Mouse (Mus musculus): ENCODE data around the gene Ptpn1. TPM values are rescaled to one million over a fixed set of nuclear protein-coding genes. Genes with fewer than 3 reads are reported as not detected.

Gene Ptpn1
- polyA plus RNA-seq, 1 experiment from 2014 or later, result 57.4 TPM

DNA sequence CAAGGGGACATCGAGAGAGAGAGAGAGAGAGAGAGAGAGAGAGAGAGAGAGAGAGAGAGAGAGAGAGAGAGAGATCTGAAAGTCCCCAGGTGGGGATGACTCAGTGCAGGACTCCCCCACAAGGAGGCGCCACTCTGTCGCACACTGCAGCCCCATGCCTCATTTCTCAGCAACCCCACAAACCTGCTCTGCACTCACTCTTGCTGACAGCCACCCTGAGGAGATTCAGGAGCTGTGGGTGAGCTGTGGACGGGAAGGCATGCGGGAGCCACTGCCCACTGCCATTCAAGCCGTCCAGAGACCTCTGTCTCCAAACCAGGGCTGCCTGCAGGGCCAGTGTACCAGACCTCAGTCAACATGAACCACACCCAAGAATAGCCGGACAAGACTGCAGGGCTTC, 54.9 kb downstream of the Ptpn1 start:
- no peak for ATAC-seq (replicated peaks; ENCODE audit: low FRiP score)
- peaks cover 10% of the 10 kb centered on the region for H3K27me3 ChIP-seq
- no peaks in the 10 kb centered on the region for H3K9me3 ChIP-seq (replicated peaks)
- H3K4me2 ChIP-seq, result 0 out of 2 replicates have a peak overlapping the region, but pooled peaks have one; percentile 7
- H3K27ac ChIP-seq, result no peak overlapping the region
- H3K9ac ChIP-seq, result no peak overlapping the region
- peaks cover 22% of the 10 kb centered on the region for H3K4me1 ChIP-seq
- WGBS, result 21% methylated on average over 7 of the region's 7 CpGs
- H3K4me3 ChIP-seq (replicated peaks), result no peak overlapping the region
- H3K36me3 ChIP-seq, result no peaks in the 10 kb centered on the region

- Histone ChIP-seq H3K36me3 (no peaks in the 10 kb centered on the region), H3K4me1 (peaks cover 22% of the 10 kb centered on the region), H3K9me3 (replicated peaks) (no peaks in the 10 kb centered on the region), H3K27me3 (peaks cover 10% of the 10 kb centered on the region), H3K27ac (no peak overlapping the region), H3K4me2 (no peak overlapping the region), H3K4me3 (replicated peaks) (no peak overlapping the region), H3K9ac (no peak overlapping the region)
- no peak for ATAC-seq (replicated peaks; ENCODE audit: low FRiP score)
- 61% methylated on average over 12 of the region's 12 CpGs for WGBS
Observed at GRCm38 (mm10) chr2:167987640-167988039, 55.8 kb downstream of the Ptpn1 start.

- Histone ChIP-seq H3K4me1 (peaks cover 22% of the 10 kb centered on the region), H3K9me3 (replicated peaks) (no peaks in the 10 kb centered on the region), H3K27me3 (peaks cover 10% of the 10 kb centered on the region), H3K9ac (no peak overlapping the region), H3K4me3 (replicated peaks) (no peak overlapping the region), H3K4me2 (no peak overlapping the region), H3K27ac (no peak overlapping the region), H3K36me3 (no peaks in the 10 kb centered on the region)
- WGBS, result 70% methylated on average over 14 of the region's 14 CpGs
- ATAC-seq (replicated peaks; ENCODE audit: low FRiP score), result no peak
Observed at GRCm38 (mm10) chr2:167989310-167989709, 57.5 kb downstream of the Ptpn1 start.

- Histone ChIP-seq H3K9ac (no peak overlapping the region), H3K4me2 (no peak overlapping the region)
Observed at GRCm38 (mm10) chr2:167993260-167993659, 61.4 kb downstream of the Ptpn1 start.

DNA sequence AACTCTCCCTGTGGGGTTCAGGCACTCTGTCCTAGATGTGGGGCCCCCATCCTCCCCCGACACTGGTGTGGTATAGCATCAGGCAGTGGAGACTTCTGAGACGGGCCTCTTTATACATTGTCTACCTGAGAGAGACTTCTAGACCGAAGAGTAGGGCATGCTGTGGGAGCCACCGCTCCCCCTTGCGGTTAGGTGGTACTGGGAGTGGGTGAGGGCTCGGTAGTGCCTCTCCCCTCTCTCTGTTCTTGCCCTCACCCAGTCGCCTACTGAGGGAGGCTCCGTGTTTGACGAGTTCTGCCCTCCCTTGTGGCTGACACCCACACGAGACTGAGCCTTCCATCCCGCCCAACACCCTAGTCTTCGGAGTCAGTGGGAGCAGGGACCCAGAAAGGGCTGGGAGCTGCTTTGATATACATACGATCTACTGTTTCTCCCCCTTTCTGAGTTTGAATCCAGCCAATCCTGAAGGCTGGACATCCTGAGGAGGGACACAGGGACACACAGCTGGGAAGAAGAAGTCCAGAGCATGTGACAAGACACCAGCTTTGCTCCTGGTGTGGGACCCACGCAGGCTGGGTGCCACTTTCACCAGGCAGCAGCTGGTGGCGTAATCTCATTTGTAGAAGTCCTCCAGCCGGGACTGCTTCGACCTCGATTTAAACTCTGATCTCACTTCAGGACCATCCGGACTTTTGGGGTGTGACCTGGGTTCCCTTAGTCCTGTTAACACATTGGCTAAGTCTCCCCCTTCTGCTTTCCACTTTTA, 64.2 kb downstream of the Ptpn1 start:
- 51% methylated on average over 19 of the region's 19 CpGs for WGBS
- H3K4me3 ChIP-seq (replicated peaks), result no peak overlapping the region
- H3K4me1 ChIP-seq, result no peaks in the 10 kb centered on the region
- peaks cover 4% of the 10 kb centered on the region; the same call in 1 of the 2 replicates for H3K9me3 ChIP-seq (replicated peaks)
- H3K4me2 ChIP-seq, result no peak overlapping the region
- H3K27ac ChIP-seq, result no peak overlapping the region
- H3K27me3 ChIP-seq, result no peaks in the 10 kb centered on the region
- H3K9ac ChIP-seq, result no peak overlapping the region
- no peak for ATAC-seq (replicated peaks; ENCODE audit: low FRiP score)
- no peaks in the 10 kb centered on the region for H3K36me3 ChIP-seq

More at GRCm38 (mm10) chr2:167993260-167993659, 61.4 kb downstream of the Ptpn1 start:
- Histone ChIP-seq H3K9me3 (replicated peaks) (no peaks in the 10 kb centered on the region), H3K27me3 (no peaks in the 10 kb centered on the region), H3K27ac (no peak overlapping the region), H3K36me3 (no peaks in the 10 kb centered on the region), H3K4me3 (replicated peaks) (no peak overlapping the region), H3K4me1 (peaks cover 8% of the 10 kb centered on the region; the same call in 1 of the 2 replicates)
- WGBS, result 59% methylated on average over 13 of the region's 13 CpGs
- no peak for ATAC-seq (replicated peaks; ENCODE audit: low FRiP score)

DNA sequence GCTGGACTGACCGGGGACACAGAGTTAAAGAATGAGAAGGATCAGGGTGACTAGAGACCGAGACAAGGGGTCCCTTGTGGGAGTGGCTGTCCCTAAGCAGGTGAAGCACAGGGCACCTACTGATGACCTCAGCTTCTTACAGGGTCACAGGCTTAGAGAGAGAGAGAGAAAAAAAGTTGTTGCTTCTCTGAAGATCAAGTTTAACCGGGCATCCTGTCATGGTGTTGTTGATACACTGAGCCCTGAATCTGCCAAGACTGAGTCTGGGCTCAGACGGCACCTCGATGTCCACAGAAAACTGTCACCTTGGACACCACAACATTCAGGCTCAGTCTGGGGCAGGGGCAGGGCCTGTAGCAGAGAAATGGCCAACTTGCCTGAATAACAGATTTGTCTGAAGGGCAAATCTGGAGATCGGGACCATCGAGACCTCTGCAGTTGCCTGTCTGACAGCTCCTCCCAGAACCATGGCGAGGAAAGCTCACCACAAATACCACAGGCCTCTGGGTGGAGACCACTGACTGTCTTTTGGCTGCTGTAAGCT, 64.9 kb downstream of the Ptpn1 start:
- H3K4me3 ChIP-seq (replicated peaks), result no peak overlapping the region
- H3K27me3 ChIP-seq, result no peaks in the 10 kb centered on the region
- no peak overlapping the region for H3K9ac ChIP-seq
- 48% methylated on average over 8 of the region's 8 CpGs for WGBS
- H3K9me3 ChIP-seq (replicated peaks), result peaks cover 4% of the 10 kb centered on the region; the same call in 1 of the 2 replicates
- H3K36me3 ChIP-seq, result no peaks in the 10 kb centered on the region
- ATAC-seq (replicated peaks; ENCODE audit: low FRiP score), result no peak
- H3K4me1 ChIP-seq, result no peaks in the 10 kb centered on the region
- H3K4me2 ChIP-seq, result no peak overlapping the region
- H3K27ac ChIP-seq, result no peak overlapping the region

DNA sequence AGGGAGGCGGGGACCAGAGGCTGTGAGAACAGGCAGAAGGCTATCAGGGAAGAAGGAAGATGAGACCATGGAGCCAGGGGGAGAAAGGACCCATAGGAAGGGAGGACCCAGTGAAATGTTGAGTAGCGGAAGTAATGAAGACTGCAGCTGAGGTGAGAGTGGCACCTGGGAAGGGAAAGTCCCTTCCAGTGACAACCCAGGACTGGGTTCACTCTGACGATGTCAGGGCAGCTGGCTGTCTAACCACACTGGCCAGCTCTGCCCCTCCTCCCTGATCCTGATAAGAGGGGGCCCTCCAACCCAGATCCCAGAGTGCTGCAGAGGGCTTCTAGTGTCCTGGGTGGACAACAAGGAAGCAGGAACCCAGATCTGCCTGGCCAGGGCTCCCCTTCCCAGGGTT, 65.7 kb downstream of the Ptpn1 start:
- no peak overlapping the region for H3K4me2 ChIP-seq
- H3K27ac ChIP-seq, result no peak overlapping the region
- ATAC-seq (replicated peaks; ENCODE audit: low FRiP score), result no peak
- 67% methylated on average over 3 of the region's 3 CpGs for WGBS
- H3K9me3 ChIP-seq (replicated peaks), result peaks cover 4% of the 10 kb centered on the region; the same call in 1 of the 2 replicates
- H3K27me3 ChIP-seq, result no peaks in the 10 kb centered on the region
- no peak overlapping the region for H3K9ac ChIP-seq
- 0 out of 2 replicates have a peak, but pooled peaks cover 2% of the 10 kb centered on the region for H3K4me1 ChIP-seq
- no peaks in the 10 kb centered on the region for H3K36me3 ChIP-seq
- H3K4me3 ChIP-seq (replicated peaks), result no peak overlapping the region

DNA sequence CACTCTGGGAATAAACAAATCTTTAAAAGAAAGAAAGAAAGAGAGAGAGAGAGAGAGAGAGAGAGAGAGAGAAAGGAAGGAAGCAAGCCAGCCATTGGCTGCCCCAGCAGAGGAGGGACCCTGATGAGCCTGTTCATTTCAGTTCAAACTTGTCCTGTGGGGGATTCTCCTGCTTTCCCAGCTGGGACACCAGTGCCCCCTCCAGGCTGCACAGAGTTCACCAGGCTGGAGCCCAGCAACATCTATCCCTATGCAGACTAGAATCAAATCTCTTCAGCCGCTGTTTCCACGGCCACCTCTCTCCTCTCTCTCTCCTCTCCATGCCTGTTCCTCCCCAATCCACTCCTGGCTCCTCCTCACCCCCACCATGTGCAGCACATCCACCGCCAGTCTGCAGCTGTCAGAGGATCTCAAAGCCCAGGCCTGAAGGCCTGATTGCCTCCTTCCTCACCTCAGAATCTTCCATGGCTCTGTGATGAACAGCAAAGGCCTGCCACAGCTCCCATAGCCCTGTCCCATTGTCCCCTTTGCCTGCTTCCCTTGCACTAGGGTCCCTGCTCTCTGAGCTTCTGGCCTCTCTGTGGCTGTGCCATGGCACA, 67.4 kb downstream of the Ptpn1 start:
- no peak for ATAC-seq (replicated peaks; ENCODE audit: low FRiP score)
- WGBS, result 72% methylated on average over 3 of the region's 3 CpGs
- no peak overlapping the region for H3K9ac ChIP-seq
- no peak overlapping the region for H3K27ac ChIP-seq
- no peak overlapping the region for H3K4me2 ChIP-seq
- H3K4me1 ChIP-seq, result peaks cover 17% of the 10 kb centered on the region; the same call in 1 of the 2 replicates
- H3K27me3 ChIP-seq, result no peaks in the 10 kb centered on the region
- peaks cover 4% of the 10 kb centered on the region; the same call in 1 of the 2 replicates for H3K9me3 ChIP-seq (replicated peaks)
- H3K4me3 ChIP-seq (replicated peaks), result no peak overlapping the region
- no peaks in the 10 kb centered on the region for H3K36me3 ChIP-seq

GRCm38 (mm10) chr2:168002188-168002587, 70.3 kb downstream of the Ptpn1 start:
- peaks cover 26% of the 10 kb centered on the region for H3K4me1 ChIP-seq
- H3K9ac ChIP-seq, result no peak overlapping the region
- ATAC-seq (replicated peaks; ENCODE audit: low FRiP score), result no peak
- no peaks in the 10 kb centered on the region for H3K36me3 ChIP-seq
- no peak overlapping the region for H3K4me3 ChIP-seq (replicated peaks)
- peaks cover 4% of the 10 kb centered on the region; the same call in 1 of the 2 replicates for H3K9me3 ChIP-seq (replicated peaks)
- H3K27ac ChIP-seq, result no peak overlapping the region
- 64% methylated on average over 4 of the region's 4 CpGs for WGBS
- H3K4me2 ChIP-seq, result no peak overlapping the region
- no peaks in the 10 kb centered on the region for H3K27me3 ChIP-seq

GRCm38 (mm10) chr2:168002884-168003283, 71.0 kb downstream of the Ptpn1 start:
- no peak for ATAC-seq (replicated peaks; ENCODE audit: low FRiP score)
- peaks cover 26% of the 10 kb centered on the region for H3K4me1 ChIP-seq
- H3K27ac ChIP-seq, result no peak overlapping the region
- H3K9me3 ChIP-seq (replicated peaks), result peaks cover 4% of the 10 kb centered on the region; the same call in 1 of the 2 replicates
- peak overlapping the region; percentile 21; the same call in 1 of the 2 replicates for H3K4me2 ChIP-seq
- H3K36me3 ChIP-seq, result no peaks in the 10 kb centered on the region
- WGBS, result 56% methylated on average over 2 of the region's 2 CpGs
- H3K9ac ChIP-seq, result no peak overlapping the region
- H3K27me3 ChIP-seq, result no peaks in the 10 kb centered on the region
- no peak overlapping the region for H3K4me3 ChIP-seq (replicated peaks)

GRCm38 (mm10) chr2:168003431-168003830, 71.6 kb downstream of the Ptpn1 start:
- Histone ChIP-seq H3K27me3 (no peaks in the 10 kb centered on the region), H3K9me3 (replicated peaks) (peaks cover 4% of the 10 kb centered on the region; the same call in 1 of the 2 replicates), H3K9ac (no peak overlapping the region), H3K4me1 (peaks cover 26% of the 10 kb centered on the region), H3K4me3 (replicated peaks) (no peak overlapping the region), H3K4me2 (peak overlapping the region; percentile 21; the same call in 1 of the 2 replicates), H3K36me3 (no peaks in the 10 kb centered on the region), H3K27ac (no peak overlapping the region)
- ATAC-seq (replicated peaks; ENCODE audit: low FRiP score), result peak; percentile 69
- WGBS, result 34% methylated on average over 12 of the region's 12 CpGs

DNA sequence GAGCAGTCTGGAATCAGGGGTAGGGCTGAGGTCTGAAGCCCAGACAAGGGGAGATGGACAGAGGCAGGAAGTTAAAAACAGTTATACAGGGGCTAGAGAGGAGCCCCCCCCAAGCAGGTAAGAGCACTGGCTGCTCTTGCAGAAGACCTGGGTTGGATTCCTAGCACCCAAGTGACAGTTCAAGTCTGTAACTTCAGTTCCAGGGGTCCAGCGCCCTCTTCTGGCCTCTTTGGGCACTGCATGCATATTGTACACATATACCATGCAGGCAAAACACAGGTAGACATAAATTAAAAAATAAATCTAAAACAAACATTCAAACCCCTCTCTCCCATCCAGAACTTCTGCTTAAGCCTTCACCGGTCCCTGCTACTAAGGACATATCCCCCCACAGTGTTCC, 72.5 kb downstream of the Ptpn1 start:
- no peak overlapping the region for H3K4me3 ChIP-seq (replicated peaks)
- H3K27ac ChIP-seq, result no peak overlapping the region
- H3K36me3 ChIP-seq, result no peaks in the 10 kb centered on the region
- H3K9me3 ChIP-seq (replicated peaks), result peaks cover 4% of the 10 kb centered on the region; the same call in 1 of the 2 replicates
- 65% methylated on average over 2 of the region's 2 CpGs for WGBS
- ATAC-seq (replicated peaks; ENCODE audit: low FRiP score), result no peak
- H3K4me1 ChIP-seq, result peaks cover 26% of the 10 kb centered on the region
- no peak overlapping the region for H3K4me2 ChIP-seq
- H3K9ac ChIP-seq, result no peak overlapping the region
- no peaks in the 10 kb centered on the region for H3K27me3 ChIP-seq
